In genomic region chr4:50686019-50686418, GRCm38 (mm10) we compare ENCODE assay signal across 25 mouse cellular contexts.
DNase-seq lines count a peak whose midpoint lies in the region; ATAC-seq and TF ChIP-seq lines count a peak whose summit lies in the region.
"Had no signal": no experiment of that assay in that cellular context is flagged by ENCODE, and none has a peak within 500 bp of the region (broad histone marks: within the 10 kb centered on the region; RNA-seq: fewer than 3 reads in every experiment).

No protein-coding gene starts in this region.

- H3K9me3 ChIP-seq in midbrain, postnatal 0 days (ENCODE audit: low read length): no peaks in the 10 kb centered on the region
- H3K9me3 ChIP-seq in midbrain, embryonic 10.5 days (replicated peaks): no peaks in the 10 kb centered on the region
- H3K9me3 ChIP-seq in neural tube, embryonic 15.5 days (replicated peaks): no peaks in the 10 kb centered on the region
- H3K9me3 ChIP-seq: embryonic facial prominence, embryonic 10.5 days; embryonic facial prominence, embryonic 12.5 days; forebrain, embryonic 13.5 days; forebrain, embryonic 15.5 days; G1E had no signal

- no peaks in the 10 kb centered on the region for H3K36me3 ChIP-seq in midbrain, postnatal 0 days (ENCODE audit: insufficient read depth, low read length)
- H3K36me3 ChIP-seq in midbrain, embryonic 10.5 days: no peaks in the 10 kb centered on the region
- H3K36me3 ChIP-seq in neural tube, embryonic 15.5 days: no peaks in the 10 kb centered on the region
- H3K36me3 ChIP-seq: embryonic facial prominence, embryonic 10.5 days; embryonic facial prominence, embryonic 12.5 days; forebrain, embryonic 15.5 days; G1E had no signal

- H3K4me1 ChIP-seq in midbrain, postnatal 0 days (ENCODE audit: insufficient read depth, low read length): no peaks in the 10 kb centered on the region
- H3K4me1 ChIP-seq in midbrain, embryonic 10.5 days: no peaks in the 10 kb centered on the region
- H3K4me1 ChIP-seq in neural tube, embryonic 15.5 days: no peaks in the 10 kb centered on the region
- H3K4me1 ChIP-seq: embryonic facial prominence, embryonic 10.5 days; embryonic facial prominence, embryonic 12.5 days; forebrain, embryonic 13.5 days; forebrain, embryonic 15.5 days had no signal

- TF ChIP-seq POLR2A in brain, embryonic 14.5 days (IDR thresholded peaks at IDR 0.05; ENCODE audit: borderline replicate concordance, extremely low read depth, insufficient read depth, insufficient read length, poor library complexity, severe bottlenecking): no peak

- H3K9ac ChIP-seq in midbrain, postnatal 0 days (replicated peaks; ENCODE audit: low read length, poor library complexity, severe bottlenecking): no peak overlapping the region
- H3K9ac ChIP-seq in neural tube, embryonic 15.5 days (replicated peaks): no peak overlapping the region
- H3K9ac ChIP-seq: embryonic facial prominence, embryonic 12.5 days; forebrain, embryonic 13.5 days; forebrain, embryonic 15.5 days; forebrain, postnatal 0 days had no signal

- H3K4me2 ChIP-seq in midbrain, postnatal 0 days (ENCODE audit: low read depth, low read length, poor library complexity, severe bottlenecking): no peak overlapping the region
- H3K4me2 ChIP-seq in neural tube, embryonic 15.5 days: no peak overlapping the region
- H3K4me2 ChIP-seq: embryonic facial prominence, embryonic 12.5 days; forebrain, embryonic 13.5 days; forebrain, embryonic 15.5 days had no signal

- H3K27me3 ChIP-seq in midbrain, postnatal 0 days (ENCODE audit: insufficient read depth, low read length): no peaks in the 10 kb centered on the region
- no peaks in the 10 kb centered on the region for H3K27me3 ChIP-seq in midbrain, embryonic 10.5 days (ENCODE audit: low read depth, poor library complexity, severe bottlenecking)
- H3K27me3 ChIP-seq in neural tube, embryonic 15.5 days (replicated peaks): no peaks in the 10 kb centered on the region
- H3K27me3 ChIP-seq: CH12.LX; embryonic facial prominence, embryonic 12.5 days; forebrain, embryonic 13.5 days; forebrain, embryonic 15.5 days; Patski had no signal

- ATAC-seq in midbrain, postnatal 0 days (ENCODE audit: low FRiP score): no peak
- peak; percentile 53 for ATAC-seq in neural tube, embryonic 15.5 days (ENCODE audit: low FRiP score)
- ATAC-seq: activated CD4-positive, CD25-positive, alpha-beta regulatory T cell, adult 4 months; CD4-positive, CD25-positive, alpha-beta regulatory T cell, adult 4 months; forebrain, embryonic 13.5 days; forebrain, embryonic 15.5 days; forebrain, postnatal 0 days; Patski had no signal

- TF ChIP-seq CTCF in midbrain, postnatal 0 days (IDR thresholded peaks at IDR 0.05): no peak
- TF ChIP-seq CTCF in brain, embryonic 14.5 days (IDR thresholded peaks at IDR 0.05; ENCODE audit: borderline replicate concordance, extremely low read depth, insufficient read depth, insufficient read length): no peak

- no peak overlapping the region for H3K4me3 ChIP-seq in midbrain, postnatal 0 days (ENCODE audit: low read depth, low read length)
- no peak overlapping the region for H3K4me3 ChIP-seq in midbrain, embryonic 10.5 days
- no peak overlapping the region for H3K4me3 ChIP-seq in neural tube, embryonic 15.5 days (replicated peaks)
- H3K4me3 ChIP-seq: embryonic facial prominence, embryonic 10.5 days; embryonic facial prominence, embryonic 12.5 days; forebrain, embryonic 13.5 days; forebrain, embryonic 15.5 days had no signal

- DNase-seq in midbrain, postnatal 0 days (ENCODE audit: low spot score): peak; percentile 5
- no peak for DNase-seq in midbrain, embryonic 10.5 days (ENCODE audit: low spot score)
- peak; percentile 2 for DNase-seq in brain, embryonic 14.5 days (ENCODE audit: low read depth)
- DNase-seq in embryo, embryonic 10 days (ENCODE audit: low spot score): no peak
- DNase-seq: adrenal gland, adult 8-10 months; adrenal gland, postnatal 14 days; adrenal gland, postnatal 36 days; B cell, adult 2 months; cerebellum, adult 11 months; cerebellum, adult 18-20 months; cerebellum, adult 8-10 months; cerebellum, adult 9-11 months; cerebellum, postnatal 14 days; cerebellum, postnatal 36 days; forebrain, postnatal 0 days had no signal

- WGBS in midbrain, postnatal 0 days: 64% methylated on average over 2 of the region's 2 CpGs
- WGBS in midbrain, embryonic 10.5 days: 76% methylated on average over 2 of the region's 2 CpGs
- 51% methylated on average over 2 of the region's 2 CpGs for WGBS in neural tube, embryonic 15.5 days

- H3K27ac ChIP-seq in midbrain, postnatal 0 days (ENCODE audit: low read depth, low read length): no peak overlapping the region
- no peak overlapping the region for H3K27ac ChIP-seq in midbrain, embryonic 10.5 days (replicated peaks)
- H3K27ac ChIP-seq in neural tube, embryonic 15.5 days (replicated peaks): no peak overlapping the region
- H3K27ac ChIP-seq: embryonic facial prominence, embryonic 10.5 days; embryonic facial prominence, embryonic 12.5 days; forebrain, embryonic 13.5 days; forebrain, embryonic 15.5 days had no signal

Comparison
In these comparisons a context has a peak if more than half of its experiments do, and no peak if none do; other contexts are left out.
1. DNase-seq: peak in midbrain, postnatal 0 days (single experiment) and brain, embryonic 14.5 days (single experiment); none in midbrain, embryonic 10.5 days (single experiment) and embryo, embryonic 10 days (single experiment).